Mouse (Mus musculus) NIH3T3 (cell line): ENCODE results near the gene Magi2.
"Not testable (repeated sequence)": the region's sequence is repeated elsewhere in the genome, so short reads cannot be mapped to it uniquely, and the experiment has no call there.

Experiments
- DNase-seq: peaks from one replicate; pipeline ENCODE4 v3.0.0-alpha.2; 2012; ENCODE audit warnings: low read depth

Gene Magi2

DNA sequence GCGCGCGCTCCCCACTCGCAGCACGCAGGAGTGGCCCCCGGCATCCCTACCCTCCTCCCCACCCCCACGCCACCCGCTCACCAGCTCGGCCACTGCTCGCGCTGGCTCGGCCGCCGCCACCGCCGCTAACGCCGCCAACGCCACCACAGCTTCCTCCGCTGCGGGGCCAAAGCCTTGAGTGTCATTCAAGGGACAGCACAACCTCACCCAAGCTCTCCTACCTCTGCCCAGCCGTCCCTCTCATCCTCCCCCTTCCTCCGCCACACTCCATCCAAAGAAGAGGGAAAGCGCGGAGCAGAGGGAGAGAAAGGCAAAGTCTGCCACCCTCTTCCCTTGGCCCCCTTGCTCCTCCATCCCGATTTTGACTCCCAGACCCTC, at the start of gene Magi2:
TSS of gene Magi2 (plus strand) at position 171 of the 378 bp plus-strand sequence.
- DNase-seq = no peak

DNA sequence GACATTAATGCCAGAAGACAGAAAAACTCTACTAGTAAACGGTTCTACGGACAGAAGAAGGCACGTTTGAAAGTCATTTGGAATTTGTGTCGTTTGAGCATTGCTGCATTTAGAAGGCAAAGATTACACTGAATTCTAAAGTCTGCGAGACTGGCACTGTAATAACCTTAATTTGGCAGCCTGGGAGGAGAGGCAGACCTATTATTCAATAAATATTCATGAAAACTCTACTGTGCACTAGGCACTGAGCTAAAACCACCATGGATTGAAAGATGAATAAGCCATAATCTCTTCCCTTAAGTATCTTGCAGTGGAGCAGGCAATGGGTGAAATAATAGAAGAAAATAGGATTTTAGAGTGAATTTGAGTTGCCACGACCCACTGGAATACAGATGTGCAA, 48.2 kb upstream of the Magi2 start:
- DNase-seq = no peak

DNA sequence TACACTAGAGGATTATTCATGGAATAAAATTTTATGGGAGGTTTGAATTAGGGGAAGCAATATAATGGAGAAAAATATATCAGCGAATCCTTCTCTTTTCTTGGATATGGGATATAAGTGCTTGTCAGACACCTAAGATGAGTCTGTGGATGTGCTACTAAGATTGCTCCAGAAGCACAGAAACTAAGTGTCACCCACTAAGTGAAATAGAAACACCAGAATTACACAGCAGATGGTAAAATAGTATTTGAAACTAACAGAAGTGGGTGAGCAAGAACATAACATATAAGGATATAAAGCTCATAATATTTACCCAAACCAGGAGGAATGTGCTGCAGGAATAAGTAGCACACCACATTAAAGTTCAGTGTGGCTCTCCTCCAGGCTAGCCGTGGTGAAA, 40.7 kb upstream of the Magi2 start:
- no peak for DNase-seq

DNA sequence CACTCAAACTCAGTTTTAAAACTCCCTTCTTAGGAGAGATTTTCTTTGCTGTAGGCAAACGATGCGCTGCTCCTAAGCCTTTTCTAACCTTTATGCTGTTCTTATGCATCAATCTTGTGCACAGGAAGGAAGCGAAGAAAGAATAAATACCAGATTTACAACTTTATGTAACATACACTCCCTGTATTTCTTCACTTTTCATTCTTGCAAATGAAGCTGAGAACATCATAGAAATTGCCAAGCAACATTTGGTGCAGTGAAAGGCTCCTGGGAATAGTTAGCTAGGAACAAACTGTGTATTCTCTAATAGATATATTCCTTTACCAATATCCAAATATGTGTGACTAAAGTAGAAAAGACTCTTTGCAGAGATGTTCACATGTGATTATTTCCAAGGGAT, 15.2 kb upstream of the Magi2 start:
- DNase-seq = no peak

DNA sequence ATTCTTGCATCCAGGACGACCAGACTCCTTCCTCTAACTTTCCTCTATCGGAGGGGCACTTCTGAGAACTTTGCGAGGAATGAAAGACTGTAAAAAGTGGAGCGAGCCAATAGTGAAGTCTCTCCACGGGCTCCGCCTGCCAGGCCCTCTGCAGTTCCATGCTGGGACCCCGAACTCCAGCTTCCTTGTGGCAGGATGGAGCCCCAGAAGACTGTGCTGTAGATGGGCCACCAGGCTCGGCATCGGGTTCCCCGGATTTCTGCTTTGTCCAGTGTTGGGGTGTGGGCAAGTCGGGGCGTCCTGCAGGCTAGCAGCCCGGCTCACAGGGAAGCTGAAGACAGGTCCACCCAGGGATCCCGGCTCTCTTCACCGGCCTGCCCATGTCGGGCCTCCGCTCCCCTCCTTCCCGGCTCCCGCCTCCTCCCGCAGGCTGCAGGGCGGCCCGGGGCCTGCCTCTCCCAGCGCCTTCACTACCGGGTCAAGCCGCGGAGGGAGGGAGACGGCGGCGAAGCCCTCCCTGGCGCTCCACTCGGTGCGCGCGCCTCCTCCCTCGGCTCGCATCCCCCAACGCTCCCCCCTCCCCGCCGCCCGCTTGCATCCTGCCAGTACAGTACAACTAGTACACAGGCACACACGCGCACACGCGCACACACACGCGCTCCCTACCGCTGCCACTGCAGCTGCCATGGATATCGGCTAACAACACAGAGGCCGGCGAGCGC, 531 bp upstream of the Magi2 start:
- DNase-seq = peak; percentile 94

DNA sequence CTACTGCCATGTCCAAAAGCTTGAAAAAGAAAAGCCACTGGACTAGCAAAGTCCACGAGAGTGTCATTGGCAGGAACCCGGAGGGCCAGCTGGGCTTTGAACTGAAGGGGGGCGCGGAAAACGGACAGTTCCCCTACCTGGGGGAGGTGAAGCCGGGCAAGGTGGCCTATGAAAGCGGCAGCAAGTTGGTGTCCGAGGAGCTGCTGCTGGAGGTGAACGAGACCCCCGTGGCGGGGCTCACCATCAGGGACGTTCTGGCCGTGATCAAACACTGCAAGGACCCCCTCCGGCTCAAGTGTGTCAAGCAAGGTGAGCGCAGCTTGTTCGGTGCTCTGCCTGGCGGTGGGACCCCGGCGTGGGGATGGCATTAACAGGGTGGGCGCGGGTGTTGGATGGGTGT, 445 bp downstream of the Magi2 start:
- no peak for DNase-seq

GRCm38 (mm10) chr5:19227791-19228331, 1.0 kb downstream of the Magi2 start:
- peak; percentile 84 for DNase-seq

DNA sequence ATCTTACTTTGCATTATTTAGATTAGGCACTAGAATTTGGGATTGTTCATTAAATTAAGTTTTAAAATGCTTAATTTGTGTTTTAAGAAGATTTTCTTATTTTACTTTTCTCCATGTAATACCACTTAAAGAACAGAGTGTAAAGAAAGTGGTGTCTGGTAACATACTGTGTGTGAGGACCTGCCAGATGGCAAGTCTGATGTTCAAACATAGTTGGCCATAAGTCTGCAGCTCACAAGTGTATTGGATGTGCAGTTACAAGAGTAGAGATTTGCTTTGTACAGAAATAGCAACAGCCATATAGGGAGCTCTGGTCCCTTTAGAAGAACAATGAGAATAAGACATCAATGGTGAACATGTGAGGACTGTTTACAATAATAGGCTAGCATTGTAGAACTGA, 15.0 kb downstream of the Magi2 start:
- no peak for DNase-seq

- no peak for DNase-seq
These were observed 19.6 kb downstream of the Magi2 start for GRCm38 (mm10) chr5:19246426-19246825.

DNA sequence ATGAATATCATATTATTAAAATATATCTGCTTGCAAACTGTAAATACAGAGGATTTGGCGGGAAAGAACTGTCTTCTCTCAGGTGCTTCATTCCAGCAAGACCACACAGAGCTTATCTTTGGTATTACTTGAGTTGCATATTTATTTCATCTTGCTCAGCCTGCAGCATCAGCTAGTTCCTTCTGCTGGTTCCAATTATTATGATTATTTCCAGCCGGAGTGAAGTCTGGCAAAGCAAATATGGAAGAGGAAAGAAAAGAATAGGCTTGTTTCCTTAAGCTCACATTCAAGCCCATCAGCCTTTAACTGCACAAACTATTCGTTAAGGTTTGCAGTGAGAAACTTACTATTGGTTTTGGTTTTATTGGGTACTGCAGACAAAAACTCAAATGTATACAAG, 20.4 kb downstream of the Magi2 start:
- no peak for DNase-seq

GRCm38 (mm10) chr5:19262816-19263215, 36.0 kb downstream of the Magi2 start:
- no peak for DNase-seq

- DNase-seq = peak; percentile 8
These were observed 37.8 kb downstream of the Magi2 start for GRCm38 (mm10) chr5:19264627-19265026.

GRCm38 (mm10) chr5:19292581-19292980, 65.7 kb downstream of the Magi2 start:
- DNase-seq = no peak

GRCm38 (mm10) chr5:19306656-19307055, 79.8 kb downstream of the Magi2 start:
- DNase-seq = no peak

GRCm38 (mm10) chr5:19309870-19310269, 83.0 kb downstream of the Magi2 start:
- peak; percentile 3 for DNase-seq

- no peak for DNase-seq
These were observed 95.7 kb downstream of the Magi2 start for GRCm38 (mm10) chr5:19322532-19322931.

- DNase-seq = no peak
These were observed 110.7 kb downstream of the Magi2 start for GRCm38 (mm10) chr5:19337561-19337960.

- DNase-seq = no peak
These were observed 141.3 kb downstream of the Magi2 start for GRCm38 (mm10) chr5:19368175-19368574.

GRCm38 (mm10) chr5:19395876-19396275, 169.0 kb downstream of the Magi2 start:
- no peak for DNase-seq

GRCm38 (mm10) chr5:19400299-19400698, 173.5 kb downstream of the Magi2 start:
- DNase-seq = no peak

GRCm38 (mm10) chr5:19400738-19401408, 174.0 kb downstream of the Magi2 start:
- peak; percentile 60 for DNase-seq

DNA sequence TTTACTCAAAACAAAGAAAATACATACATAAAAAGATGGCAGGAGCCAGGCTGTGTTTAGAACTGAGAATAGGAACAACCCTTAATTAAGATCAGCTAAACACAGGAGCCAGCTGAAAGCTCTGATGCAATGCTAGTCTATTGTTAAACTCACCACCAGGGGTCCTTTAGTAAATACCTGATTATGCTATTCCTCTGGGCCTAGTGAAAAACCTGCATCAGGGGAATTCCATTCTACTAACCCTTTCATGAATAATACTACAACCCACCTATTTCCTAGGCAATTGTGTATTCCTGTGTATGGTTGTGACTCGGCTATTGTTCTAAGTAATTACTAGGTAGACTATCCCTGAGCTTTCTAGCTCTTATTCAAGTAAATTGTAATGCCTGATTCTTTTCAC, 177.4 kb downstream of the Magi2 start:
- not testable (repeated sequence) for DNase-seq

DNA sequence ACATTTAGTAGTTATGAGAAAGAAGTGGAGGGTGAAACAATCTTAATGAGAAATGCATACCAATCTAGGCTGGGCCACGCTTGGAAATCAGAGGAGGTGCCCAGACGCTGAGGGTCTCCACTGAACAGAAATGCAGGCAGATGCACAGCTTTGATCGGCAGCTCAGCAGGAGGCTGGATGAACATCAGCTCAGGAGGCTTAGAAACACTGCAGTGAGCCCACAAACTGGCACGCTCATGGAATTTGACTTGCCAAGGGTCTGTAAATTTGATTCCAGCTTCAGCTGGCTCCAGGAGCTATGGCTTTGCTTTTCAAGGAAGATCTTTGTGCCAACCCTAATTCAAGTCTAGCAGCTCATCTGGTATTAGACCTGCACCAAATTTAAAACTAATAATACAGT, 187.7 kb downstream of the Magi2 start:
- DNase-seq = no peak

DNA sequence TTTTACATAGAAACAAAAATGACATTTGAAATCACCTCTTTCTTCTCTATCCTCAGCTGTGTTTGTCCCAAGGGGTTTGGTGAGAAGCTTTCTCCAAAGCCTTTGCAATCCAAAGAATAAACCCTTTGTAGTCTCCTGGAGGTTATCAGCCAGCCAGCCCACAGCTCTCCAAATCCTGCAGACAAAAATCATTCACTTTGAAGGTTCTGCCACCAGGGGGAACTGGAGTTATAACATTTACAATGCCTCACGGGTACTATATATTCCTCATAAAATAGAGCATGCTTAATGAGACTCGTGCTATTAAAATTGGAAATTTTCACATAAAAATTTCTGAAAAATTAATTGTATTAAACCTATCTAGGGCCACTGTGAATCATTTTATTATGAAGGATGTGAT, 202.5 kb downstream of the Magi2 start:
- peak; percentile 31 for DNase-seq
